Mouse (Mus musculus): ENCODE results near the gene Hpn. TPM values are rescaled to one million over a fixed set of nuclear protein-coding genes. Genes with fewer than 3 reads are reported as not detected.

Gene Hpn
- polyA plus RNA-seq, 1 experiment from 2014 or later: 0.49 TPM

DNA sequence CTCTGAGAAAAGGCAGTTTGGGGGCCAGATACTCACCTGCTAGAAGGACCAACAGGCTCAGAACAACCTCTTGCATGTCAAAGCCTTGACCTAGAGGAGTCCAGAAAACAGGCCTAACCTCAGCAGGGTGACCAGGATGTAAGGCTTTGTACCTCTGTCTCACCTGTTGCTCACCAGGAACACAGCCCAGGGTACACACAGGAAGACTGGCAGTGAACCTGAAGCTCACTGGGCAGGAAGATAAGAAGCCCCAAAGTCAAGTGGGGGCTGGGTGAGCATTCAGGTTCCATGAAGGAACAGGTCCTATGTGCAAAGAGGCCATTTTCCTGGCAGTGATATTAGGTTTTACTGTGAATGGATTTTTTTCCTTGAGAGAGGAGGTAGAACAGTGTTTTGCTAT is 41.5 kb downstream of the Hpn start:
- Histone ChIP-seq H3K4me2 (no peak overlapping the region), H3K9ac (no peak overlapping the region), H3K9me3 (no peaks in the 10 kb centered on the region), H3K27me3 (no peaks in the 10 kb centered on the region), H3K36me3 (replicated peaks) (no peaks in the 10 kb centered on the region), H3K27ac (no peak overlapping the region), H3K4me1 (no peaks in the 10 kb centered on the region; the same call in 1 of the 2 replicates), H3K4me3 (replicated peaks) (no peak overlapping the region)
- no peak for ATAC-seq (ENCODE audit: low FRiP score)

GRCm38 (mm10) chr7:31072326-31072725 is 42.8 kb downstream of the Hpn start:
- 67% methylated on average over 9 of the region's 9 CpGs for WGBS
- H3K4me1 ChIP-seq: no peaks in the 10 kb centered on the region; the same call in 1 of the 2 replicates
- H3K4me2 ChIP-seq: no peak overlapping the region
- H3K27ac ChIP-seq: no peak overlapping the region
- H3K9ac ChIP-seq: no peak overlapping the region
- no peaks in the 10 kb centered on the region for H3K36me3 ChIP-seq (replicated peaks)
- no peak for ATAC-seq (ENCODE audit: low FRiP score)
- no peaks in the 10 kb centered on the region for H3K9me3 ChIP-seq
- no peaks in the 10 kb centered on the region for H3K27me3 ChIP-seq
- no peak overlapping the region for H3K4me3 ChIP-seq (replicated peaks)

DNA sequence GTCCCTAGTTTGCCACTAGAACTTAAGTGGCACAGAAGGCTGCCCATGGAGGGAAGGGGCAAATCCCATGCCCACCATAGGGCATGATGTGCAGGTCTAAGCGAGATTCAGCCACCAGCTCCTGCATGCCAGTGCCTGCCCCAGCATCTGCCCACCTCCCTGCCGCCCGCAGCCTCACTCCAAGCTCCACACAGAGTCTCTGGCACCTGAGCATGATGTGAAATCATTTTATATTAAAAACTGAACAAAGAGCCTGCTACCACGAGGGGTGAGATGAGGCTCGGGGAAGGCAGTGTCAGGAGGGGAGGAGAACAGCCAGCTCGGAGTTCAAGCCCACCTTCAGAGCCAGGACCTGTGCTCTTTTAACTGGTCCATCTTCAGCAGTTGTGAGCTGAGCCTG is 44.8 kb downstream of the Hpn start:
- Histone ChIP-seq H3K9me3 (no peaks in the 10 kb centered on the region), H3K27ac (no peak overlapping the region), H3K4me2 (no peak overlapping the region), H3K9ac (no peak overlapping the region), H3K4me3 (replicated peaks) (no peak overlapping the region), H3K4me1 (no peaks in the 10 kb centered on the region; the same call in 1 of the 2 replicates), H3K27me3 (no peaks in the 10 kb centered on the region; the same call in 1 of the 2 replicates), H3K36me3 (replicated peaks) (no peaks in the 10 kb centered on the region)
- ATAC-seq (ENCODE audit: low FRiP score): no peak
- 77% methylated on average over 6 of the region's 6 CpGs for WGBS

GRCm38 (mm10) chr7:31069491-31069890 is 45.6 kb downstream of the Hpn start:
- Histone ChIP-seq H3K9ac (no peak overlapping the region), H3K4me1 (no peaks in the 10 kb centered on the region; the same call in 1 of the 2 replicates), H3K9me3 (no peaks in the 10 kb centered on the region), H3K36me3 (replicated peaks) (no peaks in the 10 kb centered on the region), H3K27me3 (no peaks in the 10 kb centered on the region; the same call in 1 of the 2 replicates), H3K27ac (no peak overlapping the region), H3K4me3 (replicated peaks) (no peak overlapping the region), H3K4me2 (no peak overlapping the region)
- WGBS: 90% methylated on average over 14 of the region's 14 CpGs
- no peak for ATAC-seq (ENCODE audit: low FRiP score)

DNA sequence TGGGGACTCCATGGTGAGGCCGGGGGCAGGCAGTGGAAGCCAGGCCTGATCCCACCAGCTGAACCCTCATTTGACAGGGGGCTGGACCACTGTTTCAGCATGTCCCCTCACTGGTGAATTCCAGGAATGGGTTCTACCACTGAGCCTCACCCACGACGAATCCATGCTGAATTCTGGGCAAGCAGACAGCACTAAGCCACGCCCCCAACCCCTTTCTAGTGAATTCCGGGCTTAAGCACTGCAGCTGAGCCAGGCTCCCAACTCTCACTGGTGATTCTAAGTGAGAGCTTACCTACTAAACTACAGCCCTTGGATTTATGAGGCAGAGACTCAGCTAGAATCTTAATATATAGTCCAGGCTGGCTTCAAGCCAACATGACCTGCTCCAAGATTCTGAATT is 47.3 kb downstream of the Hpn start:
- H3K4me1 ChIP-seq: no peaks in the 10 kb centered on the region; the same call in 1 of the 2 replicates
- WGBS: 54% methylated on average over 5 of the region's 5 CpGs
- no peak overlapping the region for H3K9ac ChIP-seq
- no peak overlapping the region for H3K4me2 ChIP-seq
- ATAC-seq (ENCODE audit: low FRiP score): no peak
- no peaks in the 10 kb centered on the region for H3K36me3 ChIP-seq (replicated peaks)
- no peak overlapping the region for H3K4me3 ChIP-seq (replicated peaks)
- no peaks in the 10 kb centered on the region for H3K9me3 ChIP-seq
- H3K27ac ChIP-seq: no peak overlapping the region
- H3K27me3 ChIP-seq: no peaks in the 10 kb centered on the region; the same call in 1 of the 2 replicates

DNA sequence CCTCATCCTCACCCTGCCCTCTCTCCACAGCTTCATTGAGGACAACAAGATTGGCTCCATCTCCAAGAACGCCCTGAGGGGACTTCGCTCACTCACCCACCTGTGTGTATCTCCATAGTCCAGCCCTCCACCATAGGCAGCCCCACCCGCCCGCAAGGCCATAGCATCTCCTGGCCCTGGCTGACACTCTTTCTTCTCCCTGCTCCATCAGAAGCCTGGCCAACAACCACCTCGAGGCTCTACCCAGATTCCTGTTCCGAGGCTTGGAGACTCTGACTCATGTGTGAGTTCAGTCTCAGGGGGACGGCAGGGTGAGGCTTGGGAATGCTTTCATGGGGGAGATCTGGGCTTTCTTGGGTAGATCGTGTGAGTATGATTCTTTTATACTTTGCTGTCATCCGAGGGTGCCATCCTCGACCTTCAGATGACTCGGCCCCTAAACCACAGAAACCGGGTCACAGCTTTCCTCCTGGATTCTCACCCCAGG is 52.0 kb downstream of the Hpn start:
- H3K36me3 ChIP-seq (replicated peaks): no peaks in the 10 kb centered on the region
- no peak overlapping the region for H3K4me3 ChIP-seq (replicated peaks)
- no peaks in the 10 kb centered on the region for H3K9me3 ChIP-seq
- H3K27ac ChIP-seq: no peak overlapping the region
- no peak for ATAC-seq (ENCODE audit: low FRiP score)
- H3K4me1 ChIP-seq: 0 out of 2 replicates have a peak, but pooled peaks cover 5% of the 10 kb centered on the region
- WGBS: 92% methylated on average over 12 of the region's 12 CpGs
- no peak overlapping the region for H3K9ac ChIP-seq
- no peak overlapping the region for H3K4me2 ChIP-seq
- no peaks in the 10 kb centered on the region; the same call in 1 of the 2 replicates for H3K27me3 ChIP-seq

GRCm38 (mm10) chr7:31060621-31061010 is 54.5 kb downstream of the Hpn start:
- peaks cover 6% of the 10 kb centered on the region for H3K4me1 ChIP-seq
- no peak overlapping the region for H3K4me2 ChIP-seq
- no peaks in the 10 kb centered on the region for H3K36me3 ChIP-seq (replicated peaks)
- 0 out of 2 replicates have a peak, but pooled peaks cover 7% of the 10 kb centered on the region for H3K27me3 ChIP-seq
- no peak overlapping the region for H3K27ac ChIP-seq
- H3K9me3 ChIP-seq: no peaks in the 10 kb centered on the region
- 87% methylated on average over 7 of the region's 7 CpGs for WGBS
- no peak for ATAC-seq (ENCODE audit: low FRiP score)
- H3K4me3 ChIP-seq (replicated peaks): no peak overlapping the region
- no peak overlapping the region for H3K9ac ChIP-seq

- no peak overlapping the region for H3K4me3 ChIP-seq (replicated peaks)
- 60% methylated on average over 10 of the region's 11 CpGs for WGBS
- peaks cover 11% of the 10 kb centered on the region for H3K4me1 ChIP-seq
- H3K9ac ChIP-seq: no peak overlapping the region
- no peaks in the 10 kb centered on the region for H3K9me3 ChIP-seq
- H3K27ac ChIP-seq: no peak overlapping the region
- no peak for ATAC-seq (ENCODE audit: low FRiP score)
- H3K36me3 ChIP-seq (replicated peaks): no peaks in the 10 kb centered on the region
- H3K27me3 ChIP-seq: peaks cover 11% of the 10 kb centered on the region; the same call in 1 of the 2 replicates
- no peak overlapping the region for H3K4me2 ChIP-seq
These were observed 55.0 kb downstream of the Hpn start for GRCm38 (mm10) chr7:31059919-31060620.

DNA sequence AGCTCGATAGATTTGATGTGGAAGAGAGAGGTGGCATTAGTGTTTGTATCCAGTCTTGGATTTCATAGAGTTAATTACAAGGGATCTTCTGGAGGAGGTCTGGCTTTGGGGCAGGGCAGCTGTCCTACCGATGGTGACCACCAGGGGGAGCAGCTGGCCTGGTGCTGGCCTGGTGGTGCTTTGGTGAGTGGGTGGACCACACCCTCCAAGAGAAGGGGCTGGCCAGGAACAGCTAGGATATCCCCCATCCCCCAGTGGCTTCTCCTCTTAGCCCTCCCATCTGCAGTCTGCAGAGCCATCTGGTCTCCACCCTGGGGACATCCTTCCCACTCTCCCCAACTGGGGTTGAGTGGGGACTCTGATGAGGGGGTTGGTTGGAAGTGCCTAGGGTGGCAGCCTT is 56.0 kb downstream of the Hpn start, which contains the start of gene Lgi4:
Gene Lgi4 (plus strand): TSS at position 235 of the 400 bp plus-strand sequence.
- Histone ChIP-seq H3K4me2 (no peak within 1 kb of the TSS), H3K9ac (no peak within 1 kb of the TSS), H3K4me1 (peaks cover 16% of the 10 kb centered on the region), H3K27me3 (peaks cover 21% of the 10 kb centered on the region), H3K4me3 (replicated peaks) (no peak within 1 kb of the TSS), H3K9me3 (no peaks in the 10 kb centered on the region), H3K36me3 (replicated peaks) (no peaks in the 10 kb centered on the region), H3K27ac (no peak within 1 kb of the TSS)
- peak; percentile 79 for ATAC-seq (ENCODE audit: low FRiP score)
- 6% methylated on average over 2 of the region's 2 CpGs for WGBS

DNA sequence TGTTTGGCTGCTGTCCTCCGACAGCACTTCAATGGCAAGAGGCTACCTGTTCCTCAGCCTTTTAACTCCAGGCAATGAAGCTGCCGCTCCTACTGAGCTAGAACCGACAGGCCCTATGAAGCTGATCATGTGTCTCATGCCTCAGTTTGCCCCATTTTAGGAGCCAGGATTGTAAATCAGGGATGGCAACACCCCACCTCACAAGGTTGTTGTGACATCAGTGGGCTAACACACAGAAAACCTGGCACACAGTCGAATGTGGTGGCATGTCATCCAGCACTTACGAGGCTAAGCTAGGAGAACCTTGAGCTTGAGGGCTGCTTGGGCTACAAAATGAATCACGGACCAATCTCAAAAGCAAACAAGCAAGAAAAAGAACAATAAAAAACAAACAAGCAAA is 56.9 kb downstream of the Hpn start:
- Histone ChIP-seq H3K9me3 (no peaks in the 10 kb centered on the region), H3K4me2 (no peak overlapping the region)

DNA sequence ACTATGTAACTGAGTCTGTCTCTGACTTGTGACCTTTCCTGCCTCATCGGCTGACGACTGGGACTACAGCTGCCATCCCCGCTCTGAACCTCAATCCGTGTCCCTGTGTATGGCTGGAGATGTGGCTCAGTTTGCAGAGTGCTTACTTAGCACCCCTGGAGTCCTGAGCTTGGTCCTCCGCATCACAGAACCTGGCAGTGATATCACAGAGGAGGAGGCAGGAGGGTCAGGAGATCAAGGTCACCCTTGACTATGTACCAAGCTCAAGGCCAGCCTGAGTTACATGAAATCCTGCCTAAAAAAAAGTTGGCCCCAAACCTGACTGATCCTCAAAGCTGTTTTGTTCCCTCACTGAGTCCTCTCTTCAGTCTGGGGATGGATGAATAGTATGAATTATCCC is 57.4 kb downstream of the Hpn start:
- Histone ChIP-seq H3K9me3 (no peaks in the 10 kb centered on the region), H3K27ac (no peak overlapping the region), H3K4me3 (replicated peaks) (no peak overlapping the region), H3K4me1 (peaks cover 21% of the 10 kb centered on the region), H3K4me2 (no peak overlapping the region), H3K27me3 (peaks cover 35% of the 10 kb centered on the region), H3K36me3 (replicated peaks) (no peaks in the 10 kb centered on the region), H3K9ac (no peak overlapping the region)
- no peak for ATAC-seq (ENCODE audit: low FRiP score)
- WGBS: 73% methylated on average over 5 of the region's 5 CpGs

More for the DNA sequence above, 56.9 kb downstream of the Hpn start:
- Histone ChIP-seq H3K9ac (no peak overlapping the region), H3K4me3 (replicated peaks) (no peak overlapping the region), H3K4me1 (peaks cover 16% of the 10 kb centered on the region), H3K27me3 (peaks cover 30% of the 10 kb centered on the region), H3K36me3 (replicated peaks) (no peaks in the 10 kb centered on the region), H3K27ac (no peak overlapping the region)
- ATAC-seq (ENCODE audit: low FRiP score): no peak
- WGBS: 81% methylated on average over 6 of the region's 6 CpGs

GRCm38 (mm10) chr7:31057071-31057470 is 58.0 kb downstream of the Hpn start, which contains the start of gene Fxyd1:
Gene Fxyd1, minus strand, starts transcription at chr7:31057199.
- WGBS: 87% methylated on average over 2 of the region's 2 CpGs
- Histone ChIP-seq H3K4me1 (peaks cover 28% of the 10 kb centered on the region), H3K4me2 (no peak within 1 kb of the TSS), H3K27ac (no peak within 1 kb of the TSS), H3K9ac (no peak within 1 kb of the TSS), H3K9me3 (no peaks in the 10 kb centered on the region), H3K4me3 (replicated peaks) (no peak within 1 kb of the TSS), H3K27me3 (peaks cover 41% of the 10 kb centered on the region), H3K36me3 (replicated peaks) (no peaks in the 10 kb centered on the region)
- no peak for ATAC-seq (ENCODE audit: low FRiP score)

DNA sequence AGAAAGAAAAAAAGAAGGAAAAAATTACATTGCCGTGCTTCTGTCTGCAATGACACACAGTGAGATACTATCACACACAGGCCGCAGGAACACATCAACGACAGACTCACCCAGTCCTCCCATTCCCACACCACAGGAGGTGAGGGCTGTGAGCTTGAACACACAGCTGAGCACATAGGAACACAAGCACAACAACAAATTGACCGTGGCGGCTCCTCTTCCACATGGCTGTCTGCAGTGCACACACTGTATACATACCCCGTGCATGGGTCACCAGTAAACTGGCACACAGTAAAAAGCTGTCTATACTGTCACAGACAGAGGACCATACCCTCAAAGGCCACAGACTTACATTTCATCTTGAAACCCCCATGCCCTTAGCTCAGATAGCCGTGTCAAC is 58.6 kb downstream of the Hpn start:
- ATAC-seq (ENCODE audit: low FRiP score): no peak
- Histone ChIP-seq H3K27me3 (peaks cover 48% of the 10 kb centered on the region), H3K4me2 (no peak overlapping the region), H3K9ac (no peak overlapping the region), H3K4me3 (replicated peaks) (no peak overlapping the region), H3K4me1 (peaks cover 34% of the 10 kb centered on the region), H3K27ac (no peak overlapping the region), H3K36me3 (replicated peaks) (no peaks in the 10 kb centered on the region), H3K9me3 (no peaks in the 10 kb centered on the region)
- 78% methylated on average over 7 of the region's 7 CpGs for WGBS

Data from forebrain, embryonic 12.5 days (tissue).